Mouse (Mus musculus): ENCODE measurements around the gene Clhc1.
"Not testable (repeated sequence)": the region's sequence is repeated elsewhere in the genome, so short reads cannot be mapped to it uniquely, and the experiment has no call there.

Gene Clhc1

DNA sequence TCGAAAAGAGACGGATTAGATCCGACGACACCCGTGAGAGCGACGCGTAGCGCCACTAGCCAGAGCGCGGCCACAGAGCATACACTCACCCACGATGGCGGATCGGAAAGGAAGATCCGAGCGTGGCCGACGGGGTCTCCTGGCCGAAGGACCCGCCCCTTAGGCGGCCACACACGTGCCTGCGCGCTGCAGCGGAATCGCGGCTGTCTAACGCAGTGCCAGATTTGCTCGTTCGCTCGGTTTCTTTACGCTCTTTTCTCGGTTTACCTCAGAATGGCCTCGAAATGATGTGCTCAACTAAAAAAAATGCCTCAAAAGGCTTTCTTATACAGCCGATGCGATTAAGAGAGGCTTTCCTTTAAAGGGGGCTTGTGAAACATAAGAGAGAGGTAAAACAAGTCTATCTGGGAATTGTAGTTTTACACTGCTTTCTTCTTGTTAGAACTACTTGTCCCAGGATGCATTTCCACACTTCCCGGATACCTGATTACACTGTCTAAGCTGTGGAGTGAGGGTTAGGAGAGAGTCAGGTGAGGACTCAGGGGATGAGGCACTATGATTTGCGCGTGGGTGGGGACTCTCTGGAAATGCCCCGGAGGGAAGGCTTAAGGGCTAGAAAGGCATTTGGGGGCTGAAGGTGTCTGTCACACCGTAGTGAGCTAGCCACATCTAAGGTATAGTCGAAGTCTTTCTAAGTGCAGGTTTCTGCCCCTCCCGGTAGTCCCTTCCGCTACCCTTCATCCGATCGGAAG, at the start of gene Clhc1, which contains the start of gene Rps27a:
Clhc1 (plus strand) TSS at position 199 of the 752 bp plus-strand sequence.
Rps27a (minus strand) TSS at position 358 of the 752 bp plus-strand sequence.
- peak; percentile 98 for DNase-seq

DNA sequence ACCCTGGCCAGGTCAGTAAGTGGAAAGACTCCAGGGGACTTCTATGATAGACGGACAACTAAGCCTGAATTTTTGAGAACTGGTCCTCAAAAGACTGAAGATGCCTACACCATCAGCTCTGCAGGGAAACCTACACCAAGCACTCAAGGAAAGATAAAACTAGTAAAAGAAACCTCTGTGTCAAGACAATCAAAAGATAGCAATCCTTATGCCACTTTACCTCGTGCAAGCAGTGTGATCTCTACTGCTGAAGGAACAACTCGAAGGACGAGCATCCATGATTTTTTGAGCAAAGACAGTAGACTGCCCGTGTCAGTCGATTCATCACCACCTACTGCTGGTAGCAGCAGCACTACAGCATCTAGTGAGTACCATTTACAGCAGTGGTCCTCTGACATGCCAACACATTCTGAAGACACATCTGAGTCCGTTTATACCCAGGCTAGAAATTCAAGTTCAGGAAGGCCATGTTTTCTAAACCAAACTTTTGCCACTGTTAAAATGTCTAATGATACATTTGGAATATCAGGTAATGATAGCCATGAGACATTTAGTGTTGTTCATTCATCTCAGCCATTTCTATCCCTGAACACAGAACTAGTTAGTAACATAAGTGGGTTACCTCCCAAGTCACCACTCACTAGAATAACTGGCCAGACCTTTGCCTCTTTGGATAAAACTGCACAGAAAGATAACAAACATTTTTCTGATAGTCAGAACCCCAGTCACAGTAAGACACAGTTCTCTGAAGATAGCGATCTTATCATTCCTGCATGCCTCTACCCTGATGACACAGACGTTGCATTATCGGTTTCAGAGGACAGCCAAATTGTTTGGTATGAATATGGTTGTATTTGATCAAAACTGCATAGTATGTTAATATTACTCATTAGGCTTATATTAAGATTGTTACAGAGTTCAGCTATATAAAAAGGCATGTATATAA, 43.5 kb upstream of the Clhc1 start:
- DNase-seq = no peak

DNA sequence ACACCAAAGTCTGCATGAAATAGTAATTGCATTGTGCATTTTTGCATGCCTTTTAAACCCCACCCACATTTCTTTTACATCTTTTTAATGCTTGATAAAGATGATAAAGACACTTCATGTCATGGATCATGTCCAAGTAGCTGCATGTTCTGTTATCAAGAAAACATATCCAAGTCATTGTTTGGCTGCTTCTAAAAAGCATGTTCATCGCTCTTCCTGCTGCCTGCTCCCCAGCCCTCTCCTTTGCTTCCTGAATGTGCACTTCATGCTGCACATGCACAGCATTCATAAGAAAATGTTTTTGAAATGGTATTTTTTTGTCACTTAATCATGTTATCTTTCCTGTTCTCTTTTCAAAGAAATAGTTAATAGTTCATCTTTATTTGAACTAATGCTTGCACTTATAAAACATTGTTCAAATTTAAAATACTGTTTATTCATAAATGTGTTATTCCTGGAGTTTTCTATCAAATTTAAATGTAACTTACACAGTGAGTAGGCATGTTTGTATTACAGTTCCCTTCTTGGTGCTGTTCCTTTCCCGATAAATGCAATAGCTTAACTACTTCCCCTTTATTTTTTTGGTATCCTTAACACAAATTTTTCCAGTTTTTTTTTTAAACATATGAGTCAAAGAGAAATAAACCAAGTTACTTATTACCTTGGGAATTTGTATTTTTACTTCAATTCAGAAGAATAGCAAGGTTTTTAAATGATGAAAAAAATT, 42.7 kb upstream of the Clhc1 start:
- DNase-seq = no peak

DNA sequence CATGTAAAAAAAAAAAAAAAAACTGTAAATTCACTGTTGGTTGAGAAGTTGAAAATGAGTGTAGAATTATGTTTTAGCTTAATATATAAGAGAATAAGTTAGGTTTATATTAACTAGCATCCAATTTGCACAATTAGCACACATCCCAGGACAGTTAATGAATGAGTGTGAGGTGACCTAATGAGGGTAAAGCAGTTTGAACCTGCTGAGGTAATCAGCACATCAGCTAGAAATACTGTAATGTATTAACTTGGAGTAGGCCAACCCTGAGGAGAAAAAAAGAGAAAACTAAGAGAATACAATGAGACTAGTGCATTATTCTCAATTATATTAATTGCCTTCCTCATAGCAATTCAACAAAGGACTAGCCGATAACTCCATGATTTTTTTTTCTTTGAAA, 38.3 kb upstream of the Clhc1 start:
- DNase-seq = no peak

DNA sequence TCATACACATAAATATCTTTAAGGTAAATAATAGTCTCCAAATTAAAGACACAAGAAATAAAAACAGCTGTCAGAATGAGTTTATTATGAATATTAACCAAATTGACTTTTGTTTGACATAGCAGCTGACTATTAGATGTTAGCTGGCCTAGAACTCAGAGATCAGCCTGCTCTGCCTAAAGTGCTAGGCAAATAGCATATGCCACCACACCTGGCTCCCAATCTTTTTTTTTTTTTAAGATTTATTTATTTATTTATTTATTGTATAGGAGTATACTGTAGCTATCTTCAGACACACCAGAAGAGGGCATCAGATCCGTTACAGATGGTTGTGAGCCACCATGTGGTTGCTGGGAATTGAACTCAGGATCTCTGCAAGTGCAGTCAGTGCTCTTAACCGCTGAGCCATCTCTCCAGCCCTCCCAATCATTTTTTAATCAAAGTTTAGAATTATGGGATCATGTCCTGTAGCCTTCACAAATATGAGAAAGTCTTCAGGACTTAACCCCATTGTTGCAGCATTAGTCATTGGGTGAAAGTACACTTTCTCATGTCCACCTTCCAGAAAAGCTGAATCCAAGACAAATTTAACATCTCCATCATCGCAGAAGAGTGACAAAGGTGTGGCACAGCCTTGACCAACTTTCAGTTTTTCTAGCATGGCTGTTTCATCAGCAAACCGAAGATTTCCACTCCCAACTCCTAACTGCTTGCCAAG, 34.8 kb upstream of the Clhc1 start:
- no peak for DNase-seq

DNA sequence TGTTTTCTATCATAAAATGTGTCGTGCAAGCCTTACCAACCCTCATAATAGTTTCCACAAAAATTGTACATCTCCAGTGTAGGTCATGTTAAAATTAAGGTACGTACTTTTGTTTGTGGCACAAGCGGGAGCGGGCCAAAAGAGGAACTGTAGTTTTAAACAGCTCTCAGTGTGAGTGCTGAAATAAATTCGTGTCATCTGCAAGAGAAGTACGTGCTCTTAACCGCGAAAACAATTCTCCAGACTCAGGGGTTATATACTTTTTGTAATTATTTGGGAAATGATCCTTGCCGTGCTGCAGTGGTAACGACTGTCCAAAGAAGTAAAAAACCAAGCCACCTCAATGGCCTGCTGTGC, 33.4 kb upstream of the Clhc1 start:
- no peak for DNase-seq

DNA sequence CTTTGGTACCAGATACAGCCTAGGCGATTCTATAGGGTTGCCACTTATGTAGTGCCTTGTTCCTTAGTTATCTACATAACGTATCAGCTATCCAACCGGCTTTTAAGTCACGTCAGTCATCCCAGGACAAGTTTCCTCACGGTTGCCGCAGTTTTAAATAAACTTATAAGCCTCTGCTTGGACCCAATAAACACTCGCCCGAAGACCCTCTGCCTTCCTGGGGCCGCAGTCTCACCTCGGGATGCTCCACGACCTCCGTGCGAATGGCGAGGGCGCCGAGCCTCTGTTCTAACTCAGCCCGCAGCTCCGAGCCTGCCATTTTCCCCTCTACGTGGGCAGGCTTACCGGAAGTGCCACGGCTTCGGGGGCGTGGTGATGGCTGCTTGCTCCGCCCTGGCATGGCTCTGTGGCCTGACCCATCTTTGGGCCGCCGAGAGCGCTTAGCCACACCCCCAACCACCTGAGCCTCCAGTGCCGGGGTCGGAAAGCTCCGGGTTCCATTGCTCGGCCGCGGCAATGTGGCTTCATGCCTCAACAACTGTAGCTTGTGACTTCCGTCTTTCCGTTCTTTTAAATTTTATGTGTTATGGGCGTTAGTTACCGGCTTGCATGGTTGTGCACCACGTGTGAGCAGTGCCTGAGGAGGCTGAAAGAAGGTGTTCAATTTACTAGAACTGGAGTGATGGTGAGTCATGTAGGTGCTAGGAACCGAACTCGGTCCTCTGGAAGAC, 32.9 kb upstream of the Clhc1 start, which contains the start of gene Prorsd1:
Prorsd1 (minus strand) TSS at position 352 of the 731 bp plus-strand sequence.
- peak; percentile 93 for DNase-seq

DNA sequence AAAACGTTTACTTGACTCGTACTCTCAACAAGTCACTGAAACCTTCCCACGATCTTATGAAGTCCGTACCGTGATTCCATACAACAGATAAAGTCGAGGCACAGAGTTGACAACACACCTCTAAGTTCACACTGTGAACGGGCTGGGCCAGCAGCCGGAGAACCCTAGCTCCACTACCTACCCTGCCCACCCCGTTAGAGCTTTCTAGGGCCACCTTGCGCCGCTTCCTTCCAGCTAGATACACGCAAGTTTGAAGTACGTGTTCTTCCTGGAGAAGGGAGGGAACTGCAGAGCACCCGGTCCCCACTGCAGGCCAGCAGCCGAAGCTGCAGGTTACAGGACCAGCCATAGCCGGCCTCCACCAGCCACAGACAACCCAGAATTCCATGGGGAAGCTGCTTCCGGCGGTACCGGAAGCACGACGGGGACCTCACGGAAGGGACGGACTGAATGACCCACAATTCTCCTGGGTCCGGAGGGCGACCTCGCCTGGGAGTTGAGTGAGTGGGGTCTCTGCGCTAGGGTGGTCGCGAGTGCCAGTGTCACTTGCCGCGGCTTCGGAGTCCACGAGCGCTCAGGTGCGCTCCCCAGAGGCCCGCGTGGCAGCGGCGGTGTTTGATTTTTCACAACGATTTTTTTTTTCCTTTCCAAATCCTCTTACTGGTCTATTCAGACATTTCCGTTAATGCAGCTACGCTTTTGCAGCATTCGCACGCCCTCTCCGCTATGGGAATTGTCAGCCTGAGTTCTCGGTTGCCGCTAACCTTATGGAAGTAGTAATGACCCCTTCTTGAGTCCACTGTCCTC, 21.6 kb upstream of the Clhc1 start, which contains the start of gene Mtif2:
Mtif2 (plus strand) TSS at position 421 of the 807 bp plus-strand sequence.
- DNase-seq = peak; percentile 74

DNA sequence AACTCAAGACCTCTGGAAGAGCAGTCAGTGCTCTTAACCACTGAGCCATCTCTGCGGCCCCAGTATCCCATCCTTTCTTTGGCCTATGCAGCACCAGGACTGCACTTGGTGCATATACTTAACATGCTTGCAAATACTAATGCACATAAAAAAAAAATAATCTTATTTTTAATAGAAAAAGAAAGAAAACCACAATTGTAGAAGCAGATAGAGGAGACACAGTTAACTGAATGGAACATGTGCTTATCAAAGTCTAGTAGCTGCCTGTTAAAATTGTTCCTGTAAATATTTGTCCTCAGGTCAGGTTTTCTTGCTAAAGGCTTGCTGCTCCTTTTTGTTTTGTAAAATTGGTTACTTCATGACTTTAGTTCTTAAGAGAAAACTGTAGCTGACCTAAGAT, 9.5 kb upstream of the Clhc1 start:
- no peak for DNase-seq

DNA sequence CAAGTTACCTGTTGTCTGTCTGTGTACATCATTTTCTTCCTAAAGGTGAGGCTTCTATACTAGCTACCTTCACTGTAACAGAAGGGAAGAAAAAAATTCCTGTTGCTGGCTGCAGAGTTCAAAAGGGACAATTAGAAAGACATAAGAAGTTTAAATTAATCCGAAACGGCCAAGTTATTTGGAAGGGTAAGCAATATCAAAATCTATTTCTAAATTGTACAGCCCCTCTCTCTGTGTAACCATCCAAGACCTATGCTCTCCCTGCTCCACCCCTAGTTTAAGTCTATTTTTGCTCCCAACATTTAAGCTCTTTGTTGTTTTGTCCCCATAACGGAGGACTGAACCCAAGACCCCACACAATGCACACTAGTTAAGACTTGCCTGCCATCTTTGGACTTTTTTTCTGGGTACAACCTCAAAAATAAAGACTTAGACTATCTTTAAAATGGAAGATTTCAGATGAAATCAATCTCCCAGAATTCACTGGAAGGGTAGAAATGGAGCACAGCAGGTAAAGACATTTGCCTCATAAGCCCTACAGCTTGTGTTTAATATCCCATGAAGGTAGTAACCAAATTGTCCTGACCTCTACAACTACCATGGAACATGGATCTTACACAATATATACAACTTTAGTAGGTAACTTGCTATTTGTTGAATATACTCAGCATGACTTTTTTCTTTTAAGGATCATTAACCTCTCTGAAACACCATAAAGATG, 3.4 kb upstream of the Clhc1 start:
- no peak for DNase-seq

DNA sequence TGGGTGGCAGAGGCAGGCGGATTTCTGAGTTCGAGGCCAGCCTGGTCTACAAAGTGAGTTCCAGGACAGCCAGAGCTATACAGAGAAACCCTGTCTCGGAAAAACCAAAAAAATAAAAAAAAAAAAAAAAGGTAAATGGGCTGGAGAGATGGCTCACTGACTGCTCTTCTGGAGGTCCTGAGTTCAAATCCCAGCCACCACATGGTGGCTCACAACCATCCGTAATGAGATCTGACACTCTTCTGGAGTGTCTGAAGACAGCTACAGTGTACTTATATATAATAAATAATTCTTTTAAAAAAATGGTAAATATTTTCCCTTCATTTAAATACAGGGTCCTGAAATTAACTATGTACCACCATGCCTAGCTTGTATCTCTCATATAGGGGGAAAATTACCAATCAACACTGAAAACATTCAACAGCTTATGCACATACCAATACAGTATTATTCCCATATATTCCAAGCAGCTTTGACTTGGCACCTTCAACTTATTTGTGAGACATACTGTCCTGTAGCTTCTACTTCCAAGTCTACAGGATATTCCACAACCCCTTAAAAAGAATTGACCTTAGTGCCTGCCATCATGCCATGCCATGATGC, 2.5 kb upstream of the Clhc1 start:
- not testable (repeated sequence) for DNase-seq

DNA sequence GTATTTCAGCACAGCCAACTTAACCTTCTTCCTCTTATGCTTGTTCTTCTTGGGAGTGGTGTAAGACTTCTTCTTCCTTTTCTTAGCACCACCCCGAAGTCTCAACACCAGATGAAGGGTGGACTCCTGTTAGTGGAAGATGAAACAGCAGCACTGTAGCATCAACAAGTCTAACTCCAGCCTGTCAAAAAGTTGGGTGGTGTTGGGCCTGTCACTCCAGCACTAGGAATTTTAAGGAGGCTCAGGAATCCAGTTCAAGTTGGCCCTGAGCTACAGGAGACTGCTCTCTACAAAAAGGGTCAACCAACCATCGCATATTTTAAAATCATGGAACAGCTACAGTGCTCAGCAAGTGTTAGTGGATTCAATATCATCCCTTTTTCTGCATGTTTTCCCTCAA, 1.5 kb upstream of the Clhc1 start:
- DNase-seq = not testable (repeated sequence)

DNA sequence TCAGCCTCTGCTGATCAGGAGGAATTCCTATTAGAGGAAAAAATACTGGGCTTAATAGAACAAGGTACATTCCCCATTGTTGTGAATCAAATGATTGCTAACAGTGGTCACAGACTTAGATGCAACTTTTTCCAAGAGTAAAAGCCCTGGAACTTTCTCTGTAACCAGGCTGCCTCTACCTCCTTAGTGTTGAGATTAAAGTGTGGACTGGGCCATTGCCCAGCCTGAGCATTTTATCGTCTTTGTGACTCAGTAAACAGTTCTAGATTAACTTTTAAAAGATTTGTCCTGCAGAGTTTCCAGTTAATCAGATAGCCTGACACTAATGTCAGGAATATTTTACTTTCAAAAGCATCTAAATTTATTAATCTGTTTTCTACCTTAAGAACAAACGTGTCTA, 988 bp upstream of the Clhc1 start:
- no peak for DNase-seq

DNA sequence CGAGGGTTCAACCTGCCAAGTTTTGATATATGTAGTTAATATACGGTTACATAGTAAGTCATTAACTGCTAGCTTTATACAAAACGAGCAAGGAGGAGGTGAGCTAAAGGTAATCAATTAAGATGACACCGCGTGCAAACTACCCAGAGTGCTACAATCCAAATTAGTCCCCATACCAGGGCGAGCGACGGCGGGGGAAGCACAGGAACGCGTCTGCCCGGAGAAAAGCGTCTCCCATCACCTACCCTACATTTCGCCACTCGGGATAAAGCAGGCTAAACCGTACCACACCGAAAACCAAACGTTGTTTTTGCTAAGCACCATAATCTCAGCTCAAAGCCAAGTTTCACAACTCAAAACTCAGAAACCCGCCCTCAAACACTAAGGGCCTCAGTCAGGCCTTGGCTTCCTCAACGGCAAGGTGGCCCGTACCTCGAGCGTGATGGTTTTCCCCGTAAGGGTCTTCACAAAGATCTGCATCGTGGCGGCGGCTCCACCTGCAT, 450 bp upstream of the Clhc1 start:
- DNase-seq = no peak

DNA sequence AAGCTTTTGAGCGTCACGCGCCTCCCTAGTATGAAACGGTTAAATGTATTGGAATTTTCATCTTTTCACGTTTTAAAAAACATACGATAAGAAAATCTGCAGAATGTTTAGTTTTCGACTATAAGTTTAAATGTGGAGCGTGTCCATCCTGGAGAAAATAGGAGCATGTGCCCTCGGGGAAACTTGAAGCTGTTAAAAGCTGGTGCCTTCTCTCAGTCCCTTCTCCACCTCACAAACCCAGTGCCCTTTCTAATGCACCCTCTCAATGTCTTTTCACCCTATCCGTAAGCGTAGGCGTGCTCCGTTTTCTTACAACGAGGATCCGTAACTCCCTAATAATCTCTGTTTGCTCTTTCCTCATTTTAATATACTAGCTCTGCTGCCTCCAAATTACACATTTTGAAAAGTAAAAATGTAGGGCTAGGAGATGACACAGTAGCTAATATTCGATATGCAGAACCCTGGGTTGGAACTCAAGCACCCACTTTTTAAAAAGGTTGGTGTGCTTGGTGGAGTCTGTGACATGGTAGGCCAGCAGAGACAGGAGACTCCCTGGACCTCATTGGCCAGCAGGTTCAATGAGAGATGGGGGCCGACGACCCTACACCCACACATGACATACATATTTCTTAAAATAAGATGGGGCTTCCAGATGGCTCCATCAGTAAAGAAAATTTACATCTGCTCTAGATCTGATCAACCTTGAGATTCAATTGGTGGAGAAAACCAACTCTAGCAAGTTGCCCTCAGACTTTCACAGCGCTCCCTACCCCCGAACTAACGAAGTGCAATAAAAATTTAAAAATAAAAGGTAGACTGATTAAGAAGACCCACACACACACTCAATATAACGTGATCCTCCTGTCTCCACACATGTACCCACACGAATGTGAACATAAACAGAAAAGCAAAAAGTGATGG, 1.0 kb downstream of the Clhc1 start:
- DNase-seq = peak; percentile 20

DNA sequence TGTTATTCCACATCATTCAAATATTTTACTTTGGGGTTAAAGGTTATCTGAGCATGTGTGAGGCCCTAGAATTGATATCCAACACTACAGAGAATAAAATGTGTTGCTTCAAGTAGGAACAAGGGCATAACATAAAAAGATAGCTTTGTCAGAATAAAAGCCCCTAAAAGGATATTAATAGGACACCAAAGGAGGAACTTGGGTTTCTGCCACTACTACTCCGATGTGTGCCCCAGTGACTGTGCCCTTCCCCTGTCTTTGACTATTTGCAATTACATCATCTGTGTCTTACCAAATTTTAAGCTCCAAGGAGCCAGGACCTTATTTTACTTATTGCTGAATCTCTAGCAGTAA, 1.7 kb downstream of the Clhc1 start:
- no peak for DNase-seq

DNA sequence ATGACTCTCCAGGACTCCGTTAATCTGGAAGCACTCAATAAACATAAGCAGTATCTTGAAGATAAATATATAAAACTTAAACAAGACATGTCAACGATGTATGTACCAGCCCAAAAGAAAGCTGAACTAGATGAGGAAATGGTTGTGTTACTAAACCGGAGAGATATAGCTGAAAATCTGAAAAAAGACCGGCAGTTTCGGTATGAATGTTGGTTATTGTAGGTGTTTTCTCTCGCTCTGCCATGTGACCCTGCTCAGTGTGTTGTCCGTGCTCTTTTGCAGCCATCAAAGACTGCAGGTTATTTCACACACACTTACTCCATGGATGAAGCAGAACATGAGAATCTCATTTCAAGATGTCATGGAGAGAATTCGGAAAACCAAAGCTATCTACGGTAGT, 12.7 kb downstream of the Clhc1 start:
- no peak for DNase-seq

DNA sequence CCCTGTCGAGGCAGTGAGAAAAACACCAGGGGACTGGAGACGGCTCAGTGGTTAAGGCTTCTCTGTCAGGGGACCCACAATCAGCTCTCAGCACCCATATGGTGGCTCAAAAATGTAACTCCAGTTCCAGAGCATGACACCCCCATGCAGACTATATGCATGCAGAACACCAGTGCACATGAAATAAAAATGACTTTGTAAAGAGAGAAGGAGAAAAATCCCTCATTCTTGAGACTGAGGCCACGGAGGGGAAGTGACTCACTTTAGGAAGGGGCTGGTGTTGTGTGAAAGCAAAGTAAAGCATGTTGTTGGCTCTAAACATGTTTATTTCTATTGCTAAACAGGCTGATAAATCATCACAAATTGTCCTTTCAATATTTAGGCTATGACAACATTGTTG, 13.2 kb downstream of the Clhc1 start:
- DNase-seq = no peak

Measured in thymus, postnatal 4 days (tissue).